Mouse (Mus musculus) left cerebral cortex, adult 9 months (tissue): ENCODE measurements at regions not wholly inside any gene's neighbourhood (a gene's known extent, or its start where the extent isn't known, plus 50 kb on each side); places are given as distances from the start of the nearest gene placed in this dataset.
"Not testable (repeated sequence)": the region's sequence is repeated elsewhere in the genome, so short reads cannot be mapped to it uniquely, and the experiment has no call there.

Experiments
- DNase-seq, 2 experiments: peaks; one replicate each; pipeline ENCODE4 v3.0.0; 2022; ENCODE audit warnings: low spot score in 2 of 2

DNA sequence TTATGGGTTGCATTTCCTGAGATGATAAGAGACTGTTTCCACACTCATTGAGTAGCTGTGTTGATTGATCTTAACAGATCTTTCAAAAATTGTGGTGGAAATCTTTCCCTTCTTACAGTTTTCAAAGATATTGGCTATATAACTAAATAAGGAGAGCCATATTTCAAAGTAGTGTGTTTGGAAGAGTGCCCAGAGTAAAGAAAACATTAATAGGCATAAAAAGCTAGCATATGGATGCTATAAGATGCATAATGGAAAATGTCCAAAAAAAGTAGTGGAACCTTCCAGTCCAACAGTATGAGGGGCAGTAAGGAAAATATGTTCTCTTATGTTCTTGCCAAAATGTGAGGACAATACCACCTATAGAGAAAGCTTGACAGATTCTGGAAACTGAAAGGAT, 137.2 kb upstream of the Speer3 start:
- no peak for DNase-seq

DNA sequence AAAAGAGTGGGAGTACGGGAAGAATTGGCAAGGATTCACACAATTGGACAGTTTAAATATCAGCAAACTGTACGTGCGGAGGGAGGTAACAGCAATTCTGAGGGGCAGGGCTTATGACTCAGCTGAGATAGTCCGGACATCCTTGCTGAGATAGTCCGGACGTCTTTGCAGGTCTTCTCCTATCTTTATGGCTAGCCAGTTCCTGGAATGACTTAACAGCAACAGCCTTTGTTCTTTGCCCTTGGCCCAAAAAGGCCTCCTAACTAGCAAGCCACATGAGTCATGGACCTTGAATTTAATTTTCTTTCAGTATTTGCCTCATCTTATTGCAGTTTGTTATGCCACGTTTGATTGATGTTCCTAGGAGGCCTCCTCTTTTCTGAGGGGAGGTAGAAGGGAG, 133.1 kb upstream of the Speer3 start:
- not testable (repeated sequence) for DNase-seq

DNA sequence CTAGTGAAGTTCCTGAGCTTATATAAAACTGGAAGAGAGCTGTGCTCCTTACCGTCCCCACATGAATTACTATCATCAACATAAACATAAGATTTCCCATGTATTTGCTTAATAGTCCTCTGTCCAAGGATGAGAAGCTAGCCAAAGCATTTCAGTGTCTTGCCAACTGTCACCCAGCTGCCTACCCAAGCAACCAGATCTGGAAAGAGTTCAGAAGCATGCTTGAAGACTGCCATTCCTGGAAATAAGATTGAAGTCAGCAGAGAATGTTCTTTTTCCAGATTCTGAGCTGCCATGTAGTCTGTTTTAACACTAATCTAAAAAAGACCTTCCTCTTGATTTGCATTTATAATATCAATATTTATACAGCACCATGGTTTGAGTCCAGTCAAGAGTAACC, 131.9 kb upstream of the Speer3 start:
- no peak for DNase-seq

- DNase-seq = peak; percentile 60 to 86
These were observed 124.0 kb upstream of the Speer3 start for GRCm38 (mm10) chr5:13667444-13667843.

GRCm38 (mm10) chr5:13668840-13669239, 122.6 kb upstream of the Speer3 start:
- DNase-seq = no peak

GRCm38 (mm10) chr5:13690929-13691806, 100.3 kb upstream of the Speer3 start:
- no peak for DNase-seq

DNA sequence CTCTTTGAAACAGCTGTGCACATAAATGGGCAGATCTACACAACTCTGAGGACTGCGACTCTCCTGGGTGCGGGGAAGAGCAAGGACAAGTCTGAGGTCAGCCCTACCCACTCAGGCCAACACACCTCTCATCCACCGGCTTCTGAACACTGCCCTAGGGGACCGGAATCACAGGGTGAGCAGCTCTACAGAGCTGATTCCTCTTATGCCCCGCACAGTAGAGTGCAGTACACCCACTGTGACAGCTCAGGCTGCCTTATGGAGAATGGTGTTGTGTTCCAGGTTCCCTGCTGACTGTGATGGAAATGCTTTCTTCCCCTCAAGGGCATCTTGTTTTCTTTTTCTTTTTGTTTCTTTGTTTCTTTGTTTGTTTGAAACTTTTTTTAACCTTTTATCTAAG, 96.6 kb upstream of the Speer3 start:
- DNase-seq = no peak
